Comparison of ENCODE assay signal across 10 mouse cellular contexts in the genomic region with DNA sequence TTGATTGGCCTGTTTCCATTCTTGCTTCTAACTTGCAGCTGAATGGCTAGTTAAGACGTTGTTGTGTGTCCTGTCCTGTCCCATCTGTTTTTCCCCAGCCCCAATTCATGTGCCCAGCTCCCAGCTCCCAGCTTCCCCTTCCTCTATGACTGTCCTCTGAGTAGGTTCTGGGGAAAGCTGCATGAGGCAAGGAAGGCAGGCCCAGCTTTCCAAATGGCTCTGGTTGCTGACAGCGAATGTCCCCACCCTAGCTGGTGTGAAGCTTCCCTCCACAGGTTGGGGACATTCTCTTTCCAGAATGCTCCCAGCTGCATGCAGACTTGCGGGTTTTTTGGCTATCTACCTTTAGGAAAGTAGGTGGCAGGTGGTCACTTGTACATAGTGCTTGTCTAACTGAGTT.
DNase-seq lines count a peak whose midpoint lies in the region; ATAC-seq and TF ChIP-seq lines count a peak whose summit lies in the region.
"Had no signal": no experiment of that assay in that cellular context is flagged by ENCODE, and none has a peak within 500 bp of the region (broad histone marks: within the 10 kb centered on the region; RNA-seq: fewer than 3 reads in every experiment).

No protein-coding gene starts in this region.

- no peak overlapping the region for H3K9ac ChIP-seq in heart, embryonic 11.5 days (ENCODE audit: low read depth, low read length)
- no peak overlapping the region for H3K9ac ChIP-seq in midbrain, embryonic 11.5 days (ENCODE audit: low read length)
- no peak overlapping the region for H3K9ac ChIP-seq in midbrain, embryonic 16.5 days (ENCODE audit: low read depth, low read length)
- H3K9ac ChIP-seq in hindbrain, embryonic 12.5 days: no peak overlapping the region
- H3K9ac ChIP-seq in neural tube, embryonic 15.5 days (replicated peaks): no peak overlapping the region
- H3K9ac ChIP-seq: liver, postnatal 0 days had no signal

- H3K27me3 ChIP-seq in heart, embryonic 11.5 days (ENCODE audit: control insufficient read depth, insufficient read depth, low read length): no peaks in the 10 kb centered on the region
- H3K27me3 ChIP-seq in midbrain, embryonic 11.5 days (ENCODE audit: control insufficient read depth, insufficient read depth, low read length): no peaks in the 10 kb centered on the region
- H3K27me3 ChIP-seq in midbrain, embryonic 16.5 days (ENCODE audit: control insufficient read depth, insufficient read depth, low read depth, low read length): no peaks in the 10 kb centered on the region
- H3K27me3 ChIP-seq in hindbrain, embryonic 12.5 days: no peaks in the 10 kb centered on the region
- H3K27me3 ChIP-seq in neural tube, embryonic 15.5 days (replicated peaks): no peaks in the 10 kb centered on the region

- H3K9me3 ChIP-seq in heart, embryonic 11.5 days (replicated peaks; ENCODE audit: control insufficient read depth, low read length): no peaks in the 10 kb centered on the region
- H3K9me3 ChIP-seq in midbrain, embryonic 11.5 days (ENCODE audit: control insufficient read depth, low read length): no peaks in the 10 kb centered on the region
- no peaks in the 10 kb centered on the region for H3K9me3 ChIP-seq in midbrain, embryonic 16.5 days (replicated peaks; ENCODE audit: control insufficient read depth, low read length, poor library complexity, severe bottlenecking)
- no peaks in the 10 kb centered on the region for H3K9me3 ChIP-seq in hindbrain, embryonic 12.5 days (replicated peaks)
- H3K9me3 ChIP-seq in neural tube, embryonic 15.5 days (replicated peaks): no peaks in the 10 kb centered on the region

- no peak for TF ChIP-seq CTCF in layer of hippocampus, adult 2 months (conservative IDR thresholded peaks at IDR 0.05)

- no peak overlapping the region for H3K4me2 ChIP-seq in heart, embryonic 11.5 days
- H3K4me2 ChIP-seq in midbrain, embryonic 11.5 days: no peak overlapping the region
- H3K4me2 ChIP-seq in midbrain, embryonic 16.5 days (ENCODE audit: low read length): no peak overlapping the region
- H3K4me2 ChIP-seq in hindbrain, embryonic 12.5 days (replicated peaks): no peak overlapping the region
- no peak overlapping the region for H3K4me2 ChIP-seq in neural tube, embryonic 15.5 days

- no peaks in the 10 kb centered on the region for H3K36me3 ChIP-seq in heart, embryonic 11.5 days (ENCODE audit: control insufficient read depth, insufficient read depth, low read length)
- H3K36me3 ChIP-seq in midbrain, embryonic 11.5 days (ENCODE audit: control insufficient read depth, insufficient read depth, low read length): no peaks in the 10 kb centered on the region
- H3K36me3 ChIP-seq in midbrain, embryonic 16.5 days (ENCODE audit: control insufficient read depth, insufficient read depth, low read length): no peaks in the 10 kb centered on the region
- peaks cover 3% of the 10 kb centered on the region; the same call in 1 of the 2 replicates for H3K36me3 ChIP-seq in hindbrain, embryonic 12.5 days
- H3K36me3 ChIP-seq in neural tube, embryonic 15.5 days: no peaks in the 10 kb centered on the region

- no peak overlapping the region for H3K4me3 ChIP-seq in heart, embryonic 11.5 days (ENCODE audit: low read depth, low read length)
- no peak overlapping the region for H3K4me3 ChIP-seq in midbrain, embryonic 11.5 days (ENCODE audit: low read depth, low read length)
- H3K4me3 ChIP-seq in midbrain, embryonic 16.5 days (ENCODE audit: low read depth, low read length): no peak overlapping the region
- H3K4me3 ChIP-seq in hindbrain, embryonic 12.5 days: no peak overlapping the region
- H3K4me3 ChIP-seq in neural tube, embryonic 15.5 days (replicated peaks): no peak overlapping the region
- no peak overlapping the region for H3K4me3 ChIP-seq in layer of hippocampus, adult 2 months

- H3K27ac ChIP-seq in heart, embryonic 11.5 days (ENCODE audit: low read depth, low read length): peak overlapping the region; percentile 22
- H3K27ac ChIP-seq in midbrain, embryonic 11.5 days (ENCODE audit: low read depth, low read length): peak overlapping the region; percentile 84
- H3K27ac ChIP-seq in midbrain, embryonic 16.5 days (ENCODE audit: low read length): no peak overlapping the region
- peak overlapping the region; percentile 58 for H3K27ac ChIP-seq in hindbrain, embryonic 12.5 days
- H3K27ac ChIP-seq in neural tube, embryonic 15.5 days (replicated peaks): peak overlapping the region; percentile 52; the same call in 1 of the 2 replicates
- no peak overlapping the region for H3K27ac ChIP-seq in layer of hippocampus, adult 2 months

- 60% methylated on average over 3 of the region's 3 CpGs for WGBS in heart, embryonic 11.5 days (ENCODE audit: insufficient replicate concordance)
- WGBS in midbrain, embryonic 11.5 days: 80% methylated on average over 3 of the region's 3 CpGs
- 65% methylated on average over 3 of the region's 3 CpGs for WGBS in midbrain, embryonic 16.5 days
- 71% methylated on average over 3 of the region's 3 CpGs for WGBS in hindbrain, embryonic 12.5 days
- 59% methylated on average over 3 of the region's 3 CpGs for WGBS in neural tube, embryonic 15.5 days

- H3K4me1 ChIP-seq in heart, embryonic 11.5 days (ENCODE audit: control insufficient read depth, insufficient read depth, low read length): peaks cover 82% of the 10 kb centered on the region
- H3K4me1 ChIP-seq in midbrain, embryonic 11.5 days (ENCODE audit: control insufficient read depth, insufficient read depth, low read length): peaks cover 28% of the 10 kb centered on the region
- H3K4me1 ChIP-seq in midbrain, embryonic 16.5 days (ENCODE audit: control insufficient read depth, insufficient read depth, low read length): peaks cover 26% of the 10 kb centered on the region
- peaks cover 59% of the 10 kb centered on the region for H3K4me1 ChIP-seq in hindbrain, embryonic 12.5 days
- peaks cover 57% of the 10 kb centered on the region for H3K4me1 ChIP-seq in neural tube, embryonic 15.5 days

- DNase-seq in heart, postnatal 36 days: no peak
- no peak for DNase-seq in midbrain, embryonic 11.5 days (ENCODE audit: low spot score, missing footprints)
- no peak for DNase-seq in layer of hippocampus, adult 2 months (ENCODE audit: low spot score in 2 of 2)
- no peak for DNase-seq in left cerebral cortex, adult 11 months (ENCODE audit: low spot score)
- DNase-seq: liver, postnatal 0 days; right cerebral cortex, postnatal 25 days had no signal

- ATAC-seq in heart, embryonic 11.5 days (replicated peaks; ENCODE audit: insufficient number of reproducible peaks, low FRiP score, low TSS enrichment): no peak
- peak; percentile 37; the same call in 1 of the 2 replicates for ATAC-seq in midbrain, embryonic 11.5 days (ENCODE audit: low FRiP score)
- no peak for ATAC-seq in midbrain, embryonic 16.5 days
- ATAC-seq in hindbrain, embryonic 12.5 days (ENCODE audit: low FRiP score): peak; percentile 15; the same call in 1 of the 2 replicates
- no peak for ATAC-seq in neural tube, embryonic 15.5 days (ENCODE audit: low FRiP score)
- ATAC-seq: liver, postnatal 0 days had no signal

- intact Hi-C loops in heart, postnatal 36 days (cut with DNase I): no loop called here

Comparison
In these comparisons a context has a peak if more than half of its experiments do, and no peak if none do; other contexts are left out.
1. ATAC-seq: peak in midbrain, embryonic 11.5 days (single experiment) and hindbrain, embryonic 12.5 days (single experiment); none in heart, embryonic 11.5 days (single experiment), midbrain, embryonic 16.5 days (single experiment) and neural tube, embryonic 15.5 days (single experiment).
2. H3K27ac ChIP-seq: peak in heart, embryonic 11.5 days (single experiment), midbrain, embryonic 11.5 days (single experiment), hindbrain, embryonic 12.5 days (single experiment) and neural tube, embryonic 15.5 days (single experiment); none in midbrain, embryonic 16.5 days (single experiment) and layer of hippocampus, adult 2 months (single experiment).